In genomic region chr12:53719896-53720295, GRCm38 (mm10) we compare ENCODE assay signal across 9 mouse cellular contexts.
DNase-seq lines count a peak whose midpoint lies in the region; TF ChIP-seq lines count a peak whose summit lies in the region.
"Had no signal": no experiment of that assay in that cellular context is flagged by ENCODE, and none has a peak within 500 bp of the region (broad histone marks: within the 10 kb centered on the region; RNA-seq: fewer than 3 reads in every experiment).

No protein-coding gene starts in this region.

- H3K36me3 ChIP-seq in ES-Bruce4 (ENCODE audit: control insufficient read depth, insufficient read depth, low read length, poor library complexity, severe bottlenecking): no peaks in the 10 kb centered on the region
- H3K36me3 ChIP-seq in embryonic facial prominence, embryonic 10.5 days (replicated peaks): no peaks in the 10 kb centered on the region

- TF ChIP-seq POLR2A in ES-Bruce4 (IDR thresholded peaks at IDR 0.05; ENCODE audit: insufficient read depth, low read length): no peak

- no peaks in the 10 kb centered on the region for H3K4me1 ChIP-seq in ES-Bruce4 (ENCODE audit: control insufficient read depth, insufficient read depth, low read length)
- H3K4me1 ChIP-seq in embryonic facial prominence, embryonic 10.5 days: no peaks in the 10 kb centered on the region

- peak; percentile 3 for DNase-seq in cerebellum, adult 9-10 months
- no peak for DNase-seq in cerebellum, adult 11-12 months
- peak; percentile 8 for DNase-seq in layer of hippocampus, adult 11-12 months (ENCODE audit: low spot score)
- DNase-seq in layer of hippocampus, adult 9-10 months (ENCODE audit: low spot score): no peak
- peak; percentile 44 for DNase-seq in embryonic facial prominence, embryonic 10.5 days (ENCODE audit: low spot score)
- DNase-seq in lung, postnatal 36 days: no peak
- DNase-seq in spleen, adult 18-20 months: no peak
- DNase-seq: heart, adult 18-20 months had no signal

- H3K9ac ChIP-seq in ES-Bruce4 (ENCODE audit: low read depth, poor library complexity, severe bottlenecking): no peak overlapping the region

- WGBS in embryonic facial prominence, embryonic 10.5 days: 62% methylated on average over 6 of the region's 6 CpGs

- no peak overlapping the region for H3K4me3 ChIP-seq in ES-Bruce4 (ENCODE audit: low read depth, low read length)
- no peak overlapping the region for H3K4me3 ChIP-seq in embryonic facial prominence, embryonic 10.5 days

- no peaks in the 10 kb centered on the region for H3K9me3 ChIP-seq in ES-Bruce4 (replicated peaks; ENCODE audit: control insufficient read depth, insufficient read depth, low read length, poor library complexity, severe bottlenecking)
- no peaks in the 10 kb centered on the region for H3K9me3 ChIP-seq in embryonic facial prominence, embryonic 10.5 days

- H3K27me3 ChIP-seq in ES-Bruce4 (ENCODE audit: control insufficient read depth, insufficient read depth, low read length, poor library complexity, severe bottlenecking): no peaks in the 10 kb centered on the region
- H3K27me3 ChIP-seq in embryonic facial prominence, embryonic 10.5 days (replicated peaks; ENCODE audit: low read depth, poor library complexity, severe bottlenecking): no peaks in the 10 kb centered on the region

- no peak overlapping the region for H3K27ac ChIP-seq in ES-Bruce4 (ENCODE audit: insufficient read depth, low read length)
- no peak overlapping the region for H3K27ac ChIP-seq in embryonic facial prominence, embryonic 10.5 days (replicated peaks)

- no peak for TF ChIP-seq EP300 in ES-Bruce4 (IDR thresholded peaks at IDR 0.05; ENCODE audit: insufficient read depth, low read depth, low read length)

- peak; percentile 69 for TF ChIP-seq CTCF in ES-Bruce4 (IDR thresholded peaks at IDR 0.05; ENCODE audit: low read depth, low read length)

Comparison
In these comparisons a context has a peak if more than half of its experiments do, and no peak if none do; other contexts are left out.
1. DNase-seq: peak in cerebellum, adult 9-10 months (single experiment), layer of hippocampus, adult 11-12 months (single experiment) and embryonic facial prominence, embryonic 10.5 days (single experiment); none in cerebellum, adult 11-12 months (single experiment), layer of hippocampus, adult 9-10 months (single experiment), lung, postnatal 36 days (single experiment) and spleen, adult 18-20 months (0 of 2).